Mouse (Mus musculus): ENCODE measurements around the gene Pxmp2.

The Pxmp2 gene

GRCm38 (mm10) chr5:110230401-110230779 lies 55.6 kb downstream of the Pxmp2 start:
- DNase-seq: no peak

GRCm38 (mm10) chr5:110227336-110227883 lies 58.6 kb downstream of the Pxmp2 start:
- no peak for DNase-seq

- DNase-seq: no peak
Measured at GRCm38 (mm10) chr5:110225056-110225455, 60.9 kb downstream of the Pxmp2 start.

Data from lung, postnatal 4 days (tissue).